Mouse (Mus musculus): ENCODE results near the gene Zmynd8. TPM values are rescaled to one million over a fixed set of nuclear protein-coding genes. Genes with fewer than 3 reads are reported as not detected.

Zmynd8 gene
- 3.0 and 4.2 TPM in 2 replicates for polyA plus RNA-seq (2012; rRNA removed)

DNA sequence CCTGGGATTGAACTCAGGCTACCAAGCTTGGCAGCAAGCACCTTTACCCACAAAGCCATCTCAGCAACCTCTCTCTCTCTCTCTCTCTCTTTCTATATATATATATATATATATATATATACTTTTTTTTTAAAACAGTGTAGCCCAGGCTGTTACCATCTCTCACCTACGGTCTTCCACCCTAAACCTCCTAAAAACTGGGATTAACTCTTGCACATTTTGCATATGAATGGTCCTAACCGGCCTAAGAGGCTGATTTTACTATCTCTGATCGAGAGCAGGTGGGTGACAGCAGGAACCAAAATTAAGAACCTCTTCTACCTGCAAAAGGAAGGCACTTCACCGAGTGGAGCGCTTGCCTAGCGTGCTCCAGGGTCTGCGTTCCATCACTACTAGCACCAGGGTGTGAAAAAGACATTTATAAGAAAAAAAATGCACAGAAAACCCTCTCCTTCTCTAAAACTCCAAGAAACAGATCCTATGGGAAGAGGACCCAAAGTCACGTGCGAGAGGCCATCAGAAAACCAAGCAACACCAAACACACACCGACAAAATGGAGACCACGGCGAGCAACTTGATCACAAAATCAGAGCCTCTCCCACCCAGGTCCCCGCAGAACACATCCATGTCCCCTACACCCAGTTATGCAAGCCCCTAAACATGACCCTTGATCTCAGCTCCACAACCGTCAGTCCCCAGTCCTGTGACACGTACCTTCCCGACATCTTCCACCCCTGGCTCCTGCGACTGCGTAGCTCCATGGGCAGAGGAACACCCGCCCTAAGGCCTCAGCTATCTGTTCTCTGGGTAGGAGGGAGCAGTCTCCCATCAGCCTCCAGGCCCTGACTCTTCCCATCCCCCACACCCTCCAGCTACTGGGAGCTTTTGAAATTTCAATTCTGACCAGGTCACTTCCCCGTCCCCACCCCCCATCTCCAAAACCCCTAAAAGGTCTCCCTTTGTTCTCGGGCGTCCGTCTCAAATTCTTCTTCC, at the start of gene Zmynd8:
Gene Zmynd8, minus strand, starts transcription at position 815 of the 993 bp plus-strand sequence.
- no peak within 1 kb of the TSS for H3K4me3 ChIP-seq (ENCODE audit: control insufficient read depth, low read depth, low read length)
- no peak within 1 kb of the TSS for H3K27ac ChIP-seq (ENCODE audit: control insufficient read depth, insufficient read depth, low read depth, low read length)
- H3K27me3 ChIP-seq (ENCODE audit: control insufficient read depth, insufficient read depth, low read length), result no peaks in the 10 kb centered on the region
- H3K36me3 ChIP-seq (ENCODE audit: control insufficient read depth, insufficient read depth, low read length), result no peaks in the 10 kb centered on the region
- no peak for TF ChIP-seq POLR2A (IDR thresholded peaks at IDR 0.05; ENCODE audit: control insufficient read depth, low read depth, low read length)
- TF ChIP-seq CTCF (IDR thresholded peaks at IDR 0.05; ENCODE audit: control insufficient read depth, insufficient read depth, insufficient replicate concordance, low read depth, low read length), result no peak
- no peaks in the 10 kb centered on the region; the same call in 1 of the 2 replicates for H3K4me1 ChIP-seq (ENCODE audit: control insufficient read depth, insufficient read depth, low read length)

DNA sequence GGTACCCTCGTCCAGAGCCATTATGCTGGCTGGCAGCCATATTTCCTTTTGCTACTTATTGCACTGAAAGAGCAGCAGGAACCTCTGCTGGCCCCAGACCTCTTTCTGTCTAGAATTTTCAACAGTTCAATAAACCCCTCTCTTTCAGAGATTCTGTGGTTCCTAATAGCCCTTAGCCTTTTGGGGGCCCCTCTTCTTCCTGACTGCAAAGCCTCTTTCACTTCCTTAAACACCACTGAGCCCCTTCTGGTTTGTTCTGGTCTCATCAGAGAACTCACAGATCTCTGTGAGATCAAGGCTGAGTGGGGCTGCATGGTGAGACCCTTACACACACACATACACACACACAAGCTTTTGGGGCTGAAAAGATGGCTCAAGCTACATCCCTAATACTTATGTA, 49.2 kb upstream of the Zmynd8 start:
- no peaks in the 10 kb centered on the region for H3K4me1 ChIP-seq (ENCODE audit: control insufficient read depth, insufficient read depth, low read length)
- H3K36me3 ChIP-seq (ENCODE audit: control insufficient read depth, insufficient read depth, low read length), result no peaks in the 10 kb centered on the region
- no peaks in the 10 kb centered on the region for H3K27me3 ChIP-seq (ENCODE audit: control insufficient read depth, insufficient read depth, low read length)
- H3K27ac ChIP-seq (ENCODE audit: control insufficient read depth, insufficient read depth, low read depth, low read length), result no peak overlapping the region
- TF ChIP-seq CTCF (IDR thresholded peaks at IDR 0.05; ENCODE audit: control insufficient read depth, insufficient read depth, insufficient replicate concordance, low read depth, low read length) (no peak), POLR2A (IDR thresholded peaks at IDR 0.05; ENCODE audit: control insufficient read depth, low read depth, low read length) (no peak)
- H3K4me3 ChIP-seq (ENCODE audit: control insufficient read depth, low read depth, low read length), result no peak overlapping the region

DNA sequence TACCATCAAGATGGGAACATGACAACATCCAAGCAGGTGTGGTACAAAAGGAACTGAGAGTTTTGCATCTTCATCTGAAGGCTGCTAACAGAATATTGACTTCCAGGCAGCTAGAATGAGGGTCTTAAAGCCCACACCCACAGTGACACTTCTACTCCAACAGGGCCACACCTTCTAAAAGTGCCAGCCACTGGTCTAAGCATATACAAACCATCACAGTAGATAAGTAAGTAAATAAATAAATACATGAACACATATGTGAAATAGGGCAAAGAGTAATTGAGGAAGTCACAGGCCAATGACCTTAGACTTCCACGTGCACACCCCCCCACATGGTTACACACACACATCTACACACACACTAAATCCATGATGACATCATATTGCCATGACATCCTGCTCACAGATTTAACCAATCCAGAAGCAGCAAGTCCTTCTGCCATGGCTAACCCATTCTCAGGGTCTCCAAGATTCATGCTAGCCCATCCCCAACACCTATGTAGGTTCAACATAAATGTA, 47.3 kb upstream of the Zmynd8 start:
- H3K4me3 ChIP-seq (ENCODE audit: control insufficient read depth, low read depth, low read length), result no peak overlapping the region
- TF ChIP-seq POLR2A (IDR thresholded peaks at IDR 0.05; ENCODE audit: control insufficient read depth, low read depth, low read length) (no peak), CTCF (IDR thresholded peaks at IDR 0.05; ENCODE audit: control insufficient read depth, insufficient read depth, insufficient replicate concordance, low read depth, low read length) (no peak)
- no peak overlapping the region for H3K27ac ChIP-seq (ENCODE audit: control insufficient read depth, insufficient read depth, low read depth, low read length)
- no peaks in the 10 kb centered on the region for H3K4me1 ChIP-seq (ENCODE audit: control insufficient read depth, insufficient read depth, low read length)
- no peaks in the 10 kb centered on the region for H3K27me3 ChIP-seq (ENCODE audit: control insufficient read depth, insufficient read depth, low read length)
- H3K36me3 ChIP-seq (ENCODE audit: control insufficient read depth, insufficient read depth, low read length), result no peaks in the 10 kb centered on the region

DNA sequence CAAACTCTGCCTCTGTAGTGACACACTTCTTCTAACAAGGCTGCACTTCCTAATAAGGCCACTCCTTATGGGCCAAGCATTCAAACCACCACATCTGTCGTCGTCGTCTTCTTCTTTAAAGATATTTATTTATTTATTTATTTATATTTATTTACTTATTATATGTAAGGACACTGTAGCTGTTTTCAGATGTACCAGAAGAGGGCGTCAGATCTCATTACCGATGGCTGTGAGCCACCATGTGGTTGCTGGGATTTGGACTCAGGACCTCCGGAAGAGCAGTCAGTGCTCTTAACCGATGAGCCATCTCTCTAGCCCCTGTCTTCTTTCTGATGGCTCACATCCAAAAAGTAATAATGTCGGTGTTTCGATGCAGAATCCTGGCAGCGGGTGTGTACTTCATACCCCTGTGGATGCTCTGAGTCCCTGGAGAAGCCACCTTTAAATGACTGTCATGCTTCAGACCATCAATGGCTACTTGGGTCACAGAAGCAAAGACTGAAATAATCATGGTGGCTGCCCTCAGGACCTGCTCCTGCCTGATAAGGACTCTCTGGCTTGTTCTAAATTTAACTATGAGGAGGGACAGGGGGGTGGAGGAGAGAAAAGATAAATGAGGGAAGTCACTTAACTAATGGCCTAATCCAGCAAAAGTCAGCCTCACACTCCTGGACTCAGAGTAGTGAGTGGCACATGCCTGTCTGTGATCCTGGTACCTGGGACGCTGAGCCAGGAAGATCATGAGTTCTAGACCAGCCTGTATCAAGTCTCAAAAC, 45.9 kb upstream of the Zmynd8 start:
- TF ChIP-seq CTCF (IDR thresholded peaks at IDR 0.05; ENCODE audit: control insufficient read depth, insufficient read depth, insufficient replicate concordance, low read depth, low read length) (no peak), POLR2A (IDR thresholded peaks at IDR 0.05; ENCODE audit: control insufficient read depth, low read depth, low read length) (no peak)
- no peaks in the 10 kb centered on the region for H3K36me3 ChIP-seq (ENCODE audit: control insufficient read depth, insufficient read depth, low read length)
- no peaks in the 10 kb centered on the region for H3K27me3 ChIP-seq (ENCODE audit: control insufficient read depth, insufficient read depth, low read length)
- no peaks in the 10 kb centered on the region for H3K4me1 ChIP-seq (ENCODE audit: control insufficient read depth, insufficient read depth, low read length)
- no peak overlapping the region for H3K27ac ChIP-seq (ENCODE audit: control insufficient read depth, insufficient read depth, low read depth, low read length)
- no peak overlapping the region for H3K4me3 ChIP-seq (ENCODE audit: control insufficient read depth, low read depth, low read length)

DNA sequence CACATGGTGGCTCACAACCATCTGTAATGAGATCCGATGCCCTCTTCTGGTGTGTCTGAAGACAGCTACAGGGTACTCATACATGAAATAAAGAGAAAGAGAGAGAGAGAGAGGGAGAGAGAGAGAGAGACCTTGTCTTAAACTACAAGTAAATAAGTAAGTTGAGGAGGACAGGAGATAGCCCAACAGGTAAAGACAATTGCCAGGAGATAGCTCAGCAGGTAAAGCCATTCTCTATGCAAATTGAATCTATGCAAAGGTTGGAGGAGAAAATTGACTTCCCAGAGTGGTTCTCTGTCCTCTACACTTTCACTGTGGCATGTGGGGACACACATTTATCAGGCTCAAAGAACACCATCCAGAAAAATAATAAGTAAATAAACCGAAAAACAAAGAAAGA, 44.3 kb upstream of the Zmynd8 start:
- Histone ChIP-seq H3K27ac (ENCODE audit: control insufficient read depth, insufficient read depth, low read depth, low read length) (no peak overlapping the region), H3K36me3 (ENCODE audit: control insufficient read depth, insufficient read depth, low read length) (no peaks in the 10 kb centered on the region), H3K27me3 (ENCODE audit: control insufficient read depth, insufficient read depth, low read length) (no peaks in the 10 kb centered on the region), H3K4me1 (ENCODE audit: control insufficient read depth, insufficient read depth, low read length) (no peaks in the 10 kb centered on the region), H3K4me3 (ENCODE audit: control insufficient read depth, low read depth, low read length) (no peak overlapping the region)
- TF ChIP-seq CTCF (IDR thresholded peaks at IDR 0.05; ENCODE audit: control insufficient read depth, insufficient read depth, insufficient replicate concordance, low read depth, low read length), result no peak
- TF ChIP-seq POLR2A (IDR thresholded peaks at IDR 0.05; ENCODE audit: control insufficient read depth, low read depth, low read length), result no peak

DNA sequence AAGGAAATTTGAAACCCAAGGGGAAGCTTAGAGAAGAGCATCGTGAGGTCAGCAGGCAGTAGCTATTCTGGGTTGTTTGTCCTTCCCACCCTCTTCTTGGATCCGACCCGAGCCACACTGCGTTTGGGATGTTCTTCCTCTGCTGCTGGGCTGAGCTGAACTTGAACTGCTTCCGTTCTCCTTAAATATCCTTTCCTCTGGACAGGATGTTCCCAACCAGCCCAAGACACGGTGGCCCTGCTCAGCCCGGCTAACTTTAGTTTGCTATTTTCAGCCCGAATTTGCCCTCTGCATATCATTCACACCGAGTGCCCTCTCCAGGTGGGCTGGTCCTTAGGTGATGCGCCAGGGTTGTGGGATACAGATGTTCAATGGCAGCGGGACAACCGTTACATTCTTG, 37.3 kb upstream of the Zmynd8 start:
- Histone ChIP-seq H3K4me3 (ENCODE audit: control insufficient read depth, low read depth, low read length) (no peak overlapping the region), H3K27me3 (ENCODE audit: control insufficient read depth, insufficient read depth, low read length) (no peaks in the 10 kb centered on the region), H3K4me1 (ENCODE audit: control insufficient read depth, insufficient read depth, low read length) (no peaks in the 10 kb centered on the region), H3K36me3 (ENCODE audit: control insufficient read depth, insufficient read depth, low read length) (no peaks in the 10 kb centered on the region), H3K27ac (ENCODE audit: control insufficient read depth, insufficient read depth, low read depth, low read length) (no peak overlapping the region; the same call in 1 of the 2 replicates)
- TF ChIP-seq POLR2A (IDR thresholded peaks at IDR 0.05; ENCODE audit: control insufficient read depth, low read depth, low read length) (no peak), CTCF (IDR thresholded peaks at IDR 0.05; ENCODE audit: control insufficient read depth, insufficient read depth, insufficient replicate concordance, low read depth, low read length) (no peak)

DNA sequence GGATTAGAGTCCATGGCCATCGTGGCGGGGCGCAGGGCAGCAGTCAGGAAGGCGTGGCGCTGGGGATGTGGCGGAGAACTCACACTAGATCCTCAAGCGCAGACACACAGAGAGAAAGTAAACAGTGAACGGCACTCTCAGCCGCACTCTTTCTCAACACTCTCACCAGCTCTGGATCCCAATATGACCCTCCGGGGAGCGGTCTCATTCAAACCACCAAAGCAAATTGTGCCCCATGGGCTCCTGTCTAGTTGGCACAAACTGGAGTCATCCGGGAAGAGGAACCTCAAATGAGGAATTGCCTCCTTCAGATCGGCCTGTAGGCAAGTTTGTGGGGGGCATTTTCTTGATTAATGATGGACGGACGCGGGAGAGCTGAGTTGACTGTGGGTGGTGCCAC, 28.9 kb upstream of the Zmynd8 start:
- Histone ChIP-seq H3K36me3 (ENCODE audit: control insufficient read depth, insufficient read depth, low read length) (no peaks in the 10 kb centered on the region), H3K4me3 (ENCODE audit: control insufficient read depth, low read depth, low read length) (no peak overlapping the region), H3K4me1 (ENCODE audit: control insufficient read depth, insufficient read depth, low read length) (peaks cover 3% of the 10 kb centered on the region), H3K27ac (ENCODE audit: control insufficient read depth, insufficient read depth, low read depth, low read length) (no peak overlapping the region), H3K27me3 (ENCODE audit: control insufficient read depth, insufficient read depth, low read length) (no peaks in the 10 kb centered on the region)
- TF ChIP-seq CTCF (IDR thresholded peaks at IDR 0.05; ENCODE audit: control insufficient read depth, insufficient read depth, insufficient replicate concordance, low read depth, low read length), result no peak
- no peak for TF ChIP-seq POLR2A (IDR thresholded peaks at IDR 0.05; ENCODE audit: control insufficient read depth, low read depth, low read length)
